Mouse (Mus musculus) urinary bladder, adult 18-20 months (tissue): ENCODE results near the gene Adgrg6.

Experiments
- DNase-seq, 2 experiments: peaks; one replicate each; pipeline ENCODE4 v3.0.0; 2022; ENCODE audit warnings: low spot score in 2 of 2, mixed read lengths in 2 of 2

The Adgrg6 gene

DNA sequence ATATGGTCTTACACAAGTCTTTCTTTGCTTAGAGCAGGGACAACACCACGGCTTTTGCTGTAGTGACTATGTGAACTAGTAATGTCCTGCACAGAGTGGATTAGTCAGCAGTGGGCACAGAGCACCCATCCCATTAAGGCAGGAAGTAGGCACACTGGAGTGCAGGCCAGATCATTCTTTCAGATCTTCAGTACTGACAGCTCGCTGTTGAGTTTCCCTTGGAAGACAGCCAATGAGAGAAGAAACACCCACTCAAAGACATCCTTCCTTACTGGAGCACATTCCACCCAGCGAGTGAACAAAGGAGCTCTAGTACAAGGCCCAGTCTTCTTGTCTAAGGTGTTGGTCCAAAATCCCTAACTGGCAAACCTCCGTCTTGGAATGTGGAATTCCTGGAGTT is 53.6 kb downstream of the Adgrg6 start:
- DNase-seq: no peak

DNA sequence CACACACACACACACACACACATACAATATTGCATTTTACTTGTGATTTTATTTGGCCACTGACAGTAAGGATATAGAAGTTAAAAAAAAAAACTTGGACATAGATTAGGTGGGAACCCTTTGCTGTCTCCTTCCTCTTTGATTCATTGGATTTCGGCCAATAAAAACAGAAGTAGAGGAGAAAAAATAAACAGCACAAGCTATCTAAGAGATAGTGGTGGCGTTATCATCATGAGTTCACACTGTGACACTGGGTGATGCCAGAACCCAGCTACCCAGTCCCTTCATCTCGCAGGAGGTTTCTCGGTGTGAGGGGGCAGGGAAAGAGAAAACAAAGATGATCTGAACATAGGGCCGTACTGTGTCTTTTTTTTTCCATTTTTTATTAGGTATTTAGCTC is 62.2 kb downstream of the Adgrg6 start:
- DNase-seq: no peak

DNA sequence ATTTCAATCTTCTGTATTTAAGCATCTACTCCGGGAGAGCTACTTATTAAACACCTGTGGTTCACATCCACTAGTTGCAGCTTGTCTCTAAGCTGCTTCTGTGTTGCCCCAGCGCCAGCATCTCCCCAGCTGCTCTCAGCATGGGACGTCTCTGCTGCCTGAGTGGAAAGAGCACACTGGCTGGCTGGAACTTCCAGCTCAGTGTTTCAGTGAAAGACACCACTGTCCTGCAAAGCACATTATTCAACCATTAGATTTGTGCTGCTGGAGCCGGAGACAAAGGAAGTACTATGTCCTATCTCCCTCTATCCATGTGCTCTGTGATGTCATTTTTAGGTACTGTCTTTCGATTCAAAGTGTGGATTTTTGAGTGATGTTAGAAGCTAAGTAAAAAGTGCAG is 63.0 kb downstream of the Adgrg6 start:
- no peak for DNase-seq

DNA sequence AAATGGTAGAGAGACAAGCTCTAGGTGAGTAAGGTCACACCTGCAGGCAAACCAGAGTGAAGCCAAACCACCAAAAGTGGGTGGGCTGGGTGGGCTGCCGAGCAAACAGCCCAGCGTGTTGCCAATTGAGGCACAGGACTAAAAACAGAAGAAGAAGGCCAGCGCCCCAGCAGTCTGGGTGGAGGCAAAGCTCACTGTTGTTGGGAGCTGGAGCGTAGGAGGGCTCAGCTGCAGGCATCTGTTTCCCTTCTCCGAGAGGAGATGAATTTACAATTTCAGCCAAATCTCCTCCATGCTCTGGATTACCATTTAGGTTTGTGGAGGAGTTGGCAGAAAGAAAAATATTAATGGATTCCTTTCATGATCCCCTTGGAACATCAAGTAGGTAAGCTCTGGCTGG is 64.5 kb downstream of the Adgrg6 start:
- DNase-seq: no peak

DNA sequence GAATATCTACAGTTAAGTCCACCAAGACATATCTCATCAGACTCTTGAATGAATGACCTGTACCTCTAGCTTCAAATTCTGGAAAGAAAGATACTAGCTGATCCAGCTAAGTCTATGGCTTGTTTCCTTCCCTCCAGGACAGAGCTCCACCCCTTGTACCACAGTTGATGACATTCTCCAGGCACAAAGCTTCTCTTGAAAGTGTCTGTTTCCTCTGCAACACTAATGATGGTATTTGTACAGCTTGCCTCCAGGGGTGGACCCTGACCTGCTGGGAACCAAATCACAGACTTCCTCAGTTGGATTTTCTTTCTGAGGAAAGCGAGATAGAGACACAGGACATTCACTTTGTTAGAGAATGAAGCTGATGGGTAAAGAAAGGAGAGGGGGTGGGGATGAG is 69.1 kb downstream of the Adgrg6 start:
- DNase-seq: no peak

DNA sequence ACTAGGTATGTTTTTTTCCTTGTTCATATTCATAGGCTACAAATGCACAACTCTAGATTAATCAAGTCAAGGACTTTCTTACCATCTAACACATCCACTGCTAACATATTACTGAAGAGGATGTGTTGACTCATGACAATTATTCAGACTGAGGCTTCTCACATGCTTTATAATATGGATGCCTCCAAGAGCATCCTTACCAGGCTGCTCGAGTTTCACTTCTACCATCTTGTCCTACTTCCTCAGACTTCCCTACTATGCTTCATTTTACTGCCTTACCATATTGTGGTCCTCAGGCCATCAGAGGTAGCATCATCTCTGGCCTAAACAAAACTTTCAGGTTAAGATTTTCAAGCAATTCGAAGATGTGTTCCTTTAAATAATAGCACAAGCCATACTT is 69.8 kb downstream of the Adgrg6 start:
- no peak for DNase-seq

DNA sequence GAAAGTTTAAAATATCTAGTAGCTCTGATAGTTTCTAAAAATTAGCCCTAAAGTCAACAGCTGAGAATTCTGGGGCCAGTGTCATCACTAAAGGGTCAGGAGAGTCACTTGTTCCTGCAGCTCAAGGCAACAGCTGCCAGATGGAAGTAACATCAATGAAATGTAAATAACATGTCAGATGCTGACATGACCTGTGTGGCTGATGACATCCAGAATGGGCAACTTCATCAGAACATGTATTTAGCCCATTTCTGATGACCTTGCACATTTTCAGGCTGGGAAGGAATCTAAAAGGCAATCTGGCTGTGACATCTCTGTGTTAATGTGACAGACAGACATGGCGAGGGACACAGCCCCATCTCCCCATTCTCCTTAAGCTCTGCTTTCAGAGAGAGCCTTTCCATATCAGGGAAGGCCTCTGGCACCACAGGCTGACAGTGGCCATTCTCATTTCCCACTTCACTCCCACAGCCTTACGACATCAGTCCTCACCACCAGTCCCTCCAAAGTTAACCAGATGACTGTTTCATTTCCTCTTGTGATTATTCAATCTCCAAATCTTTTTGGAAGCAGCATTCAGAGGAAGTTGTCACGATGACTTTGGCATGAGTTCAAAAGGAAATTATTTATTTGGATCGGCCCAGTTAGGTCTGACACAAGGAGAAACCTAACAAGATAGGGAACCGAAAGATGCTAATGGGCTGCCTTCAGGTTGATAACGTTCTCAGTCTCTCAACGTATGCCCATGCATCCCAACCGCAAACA is 70.7 kb downstream of the Adgrg6 start:
- DNase-seq: no peak

DNA sequence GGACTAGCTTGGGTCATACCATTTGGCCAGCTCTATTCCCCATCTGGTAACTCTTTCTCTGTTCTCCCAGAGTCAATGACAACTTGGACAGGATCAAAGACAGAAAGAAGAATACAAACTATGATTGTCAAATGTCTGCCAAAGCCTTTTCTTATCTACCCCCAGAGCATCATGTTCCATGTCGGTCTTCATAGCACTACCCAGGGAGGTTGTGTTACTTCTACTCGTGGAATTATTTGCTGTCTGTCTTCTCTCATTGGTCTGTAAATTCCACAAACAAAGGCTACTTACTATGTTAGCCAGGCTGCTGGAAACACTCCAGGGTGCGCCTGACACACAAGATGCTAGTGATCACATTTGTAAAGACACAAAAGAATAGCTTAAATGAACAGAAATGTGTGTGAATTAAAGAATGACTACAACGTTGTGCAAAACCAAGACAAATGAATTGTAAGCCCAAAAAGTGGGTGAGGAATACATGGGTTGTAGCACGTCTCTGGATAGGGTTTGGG is 74.4 kb downstream of the Adgrg6 start:
- DNase-seq: no peak

DNA sequence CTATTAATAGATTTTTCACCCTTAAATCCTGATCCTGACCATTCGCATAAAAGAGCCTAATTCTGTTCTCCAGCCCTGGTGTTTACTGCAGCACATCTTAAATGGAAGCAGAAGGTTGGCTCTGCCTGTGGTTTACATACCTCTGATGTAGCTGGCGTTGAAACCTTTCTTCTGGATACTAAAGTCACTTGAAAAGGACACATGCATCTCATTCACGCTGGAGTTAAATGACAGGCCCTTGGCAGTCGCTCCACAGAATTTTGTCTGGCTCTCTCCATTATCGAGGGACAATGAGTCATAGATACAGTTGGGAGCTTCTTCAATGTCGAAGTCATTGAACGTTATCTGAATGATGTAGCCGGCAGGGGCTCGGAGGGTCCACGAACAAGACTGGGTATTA is 76.8 kb downstream of the Adgrg6 start:
- no peak for DNase-seq

DNA sequence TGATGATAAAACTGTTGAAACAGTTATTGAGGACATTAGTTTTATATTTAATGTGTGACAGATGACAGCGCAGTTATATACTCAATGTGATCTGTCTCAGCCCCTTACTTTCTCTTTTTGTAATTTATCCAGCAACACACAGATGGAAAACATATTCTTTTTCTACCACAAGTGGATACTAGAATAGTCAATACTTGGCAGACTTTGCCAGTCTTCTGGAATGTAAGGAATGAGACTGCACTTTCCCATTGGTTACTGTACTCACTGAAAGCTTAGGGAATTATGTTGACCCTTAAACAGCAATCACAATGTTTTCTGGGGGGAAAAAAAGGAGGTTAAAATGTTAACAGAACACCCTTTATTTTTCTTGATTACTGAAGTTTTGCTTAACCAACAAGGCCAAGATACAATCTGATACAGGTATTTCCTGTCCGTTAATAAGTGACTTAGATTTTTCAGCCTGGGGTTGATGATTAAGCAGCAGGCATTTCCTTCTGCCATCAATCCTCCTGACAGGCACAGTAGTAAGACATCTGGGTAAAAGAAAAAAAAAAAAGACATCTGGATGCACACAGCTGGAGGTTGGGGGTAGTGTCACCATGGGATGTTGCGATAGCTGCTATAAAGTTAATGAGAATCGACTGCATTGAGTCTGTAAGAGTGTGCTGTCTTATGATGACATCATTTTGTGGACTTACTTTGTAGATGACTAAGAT is 81.5 kb downstream of the Adgrg6 start:
- DNase-seq: no peak

DNA sequence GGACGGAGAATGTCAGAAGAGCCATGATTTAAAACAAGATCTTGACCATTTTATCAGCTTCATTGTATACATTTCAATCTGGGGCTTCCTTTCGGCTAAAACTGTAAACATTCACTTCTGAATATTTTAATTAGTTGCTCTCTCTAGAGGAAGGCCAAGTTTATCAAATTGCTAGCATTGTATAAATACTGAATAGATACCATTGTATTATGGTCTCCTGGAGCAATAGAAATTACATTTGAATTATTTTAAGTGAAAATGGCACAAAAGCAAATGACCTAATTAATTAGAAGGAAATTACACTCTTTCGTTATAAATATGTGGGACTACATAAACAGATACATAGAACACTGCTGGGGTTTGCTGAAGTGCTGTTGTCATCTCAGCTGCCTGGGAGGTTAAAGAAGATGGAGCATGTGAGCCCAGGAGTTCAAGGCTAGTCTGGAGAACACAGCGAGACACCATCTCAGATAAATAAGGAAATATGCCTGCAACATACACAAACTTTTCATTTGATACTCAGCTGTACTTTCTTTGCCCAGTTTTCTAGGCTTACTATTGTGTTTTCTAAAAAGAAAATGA is 84.4 kb downstream of the Adgrg6 start:
- no peak for DNase-seq

DNA sequence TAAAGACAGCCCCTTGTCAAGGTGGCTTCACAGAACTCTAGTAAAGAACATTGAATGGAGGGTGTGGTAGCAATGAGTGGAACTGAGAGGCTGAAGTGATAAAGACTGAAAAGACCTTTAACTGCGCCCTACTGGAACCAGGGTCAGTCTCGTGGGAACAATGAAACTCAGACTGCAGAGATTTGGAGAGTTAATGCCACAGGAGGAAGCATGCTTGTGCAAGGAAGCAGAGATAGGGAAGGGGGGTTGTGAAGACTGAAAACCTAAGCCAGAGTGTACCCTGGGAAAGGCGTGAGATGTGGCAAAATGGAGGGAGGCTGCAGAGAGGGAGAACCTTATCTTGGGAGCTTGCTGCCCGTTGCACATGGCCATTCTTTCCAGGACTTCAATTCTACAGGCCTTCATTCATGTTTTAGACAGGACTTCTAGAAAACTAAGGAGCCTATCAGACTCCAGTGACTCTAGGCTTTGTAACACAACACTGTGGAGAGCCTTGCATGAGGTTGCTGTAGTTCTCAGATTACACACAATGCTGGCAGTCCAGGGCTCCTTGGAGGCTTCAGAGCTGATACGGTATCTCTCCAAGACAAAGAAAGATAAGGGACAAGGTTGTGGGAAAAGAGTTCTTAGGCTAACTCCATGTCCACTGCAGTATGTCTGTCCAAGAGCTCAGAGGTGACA is 85.1 kb downstream of the Adgrg6 start:
- no peak for DNase-seq

DNA sequence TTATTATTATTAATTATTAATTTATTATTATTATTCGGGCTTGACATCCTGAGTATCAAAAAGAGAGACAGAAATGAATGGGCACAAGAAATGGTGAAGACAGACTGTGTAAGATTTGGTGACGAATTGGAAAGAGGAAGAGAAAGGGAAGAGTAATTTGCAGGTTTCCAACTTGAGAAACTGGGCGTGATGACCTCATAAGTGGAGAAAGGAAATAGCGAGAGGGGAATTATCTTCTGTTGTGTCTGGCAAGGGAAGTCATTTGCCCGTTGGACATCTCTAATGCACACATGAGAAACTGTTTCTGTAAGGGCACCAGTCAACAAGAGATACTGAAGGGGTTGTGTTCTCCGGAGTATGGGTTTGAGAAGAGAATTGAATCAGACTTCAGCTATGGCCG is 85.6 kb downstream of the Adgrg6 start:
- no peak for DNase-seq

DNA sequence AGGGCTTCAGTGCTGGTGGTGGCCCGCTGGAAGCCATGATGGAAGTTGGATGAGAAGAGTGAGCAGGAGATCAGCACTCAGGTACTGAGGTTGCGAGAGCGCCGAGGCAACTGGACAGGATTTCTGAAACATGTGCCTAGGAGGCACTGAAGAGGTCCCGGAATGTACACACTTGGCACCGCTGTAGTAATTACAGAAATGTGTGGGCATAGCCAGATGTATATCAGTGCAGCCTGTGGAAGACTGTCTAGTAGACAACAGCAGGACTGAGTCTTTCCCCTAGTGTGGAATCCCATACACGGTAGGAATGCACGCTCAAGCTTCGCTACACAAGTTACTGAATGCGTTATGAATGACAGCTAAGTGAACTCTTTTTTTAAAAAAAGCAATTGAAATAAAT is 86.1 kb downstream of the Adgrg6 start:
- DNase-seq: no peak

DNA sequence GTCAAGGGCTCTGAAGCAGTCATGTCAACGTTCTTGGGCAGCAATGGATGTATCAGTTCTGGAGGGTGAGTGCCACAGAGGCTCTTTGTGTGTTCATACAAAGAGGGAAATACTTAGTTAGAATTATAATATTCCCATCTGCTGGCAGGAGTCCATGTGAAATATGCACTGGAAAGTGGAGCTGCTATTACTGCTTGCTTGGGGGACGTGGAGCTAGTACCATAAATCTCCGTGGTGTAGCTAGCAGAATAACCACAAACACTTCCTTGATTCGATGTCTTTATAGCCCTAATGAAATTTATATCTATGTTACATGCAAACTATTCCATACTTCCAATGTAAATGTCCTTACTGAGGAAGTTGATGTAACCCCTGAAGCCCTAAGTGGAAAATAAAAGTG is 91.0 kb downstream of the Adgrg6 start:
- DNase-seq: no peak

DNA sequence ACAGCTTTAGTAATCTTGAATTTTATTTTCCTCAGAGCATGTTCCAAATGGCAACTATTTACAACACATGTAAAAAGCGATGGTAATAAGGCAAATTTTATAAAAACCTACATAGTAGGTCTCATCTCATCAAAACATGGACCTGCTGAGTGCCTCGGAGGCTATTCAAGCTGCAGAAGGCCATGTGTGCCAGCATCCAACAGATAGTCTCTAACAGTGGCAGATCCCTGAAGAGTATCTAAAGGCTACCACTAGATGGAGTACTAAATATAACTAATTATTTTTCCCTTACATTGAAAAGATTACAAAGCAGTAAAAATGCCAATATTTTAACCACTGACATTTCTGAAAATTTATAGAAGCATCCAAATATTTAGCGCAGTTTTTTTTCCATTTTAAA is 93.6 kb downstream of the Adgrg6 start:
- DNase-seq: no peak

DNA sequence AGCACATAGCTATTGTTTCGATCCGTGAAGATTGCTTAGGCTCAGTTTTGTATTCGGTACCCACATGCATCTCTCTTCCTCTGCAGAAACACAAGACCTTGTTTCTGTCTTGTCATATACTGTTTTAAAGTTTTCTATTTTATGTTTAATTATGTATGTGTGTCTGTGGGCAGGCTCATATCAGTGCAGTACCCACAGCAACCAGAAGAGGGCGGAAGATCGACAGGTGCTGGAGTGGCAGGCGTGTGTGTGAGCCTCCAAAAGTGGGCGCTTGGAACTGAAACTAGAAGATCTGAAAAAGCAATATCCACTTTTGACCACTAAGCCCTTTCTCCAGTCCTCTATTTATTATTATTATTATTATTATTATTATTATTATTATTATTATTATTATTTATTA is 95.4 kb downstream of the Adgrg6 start:
- no peak for DNase-seq

DNA sequence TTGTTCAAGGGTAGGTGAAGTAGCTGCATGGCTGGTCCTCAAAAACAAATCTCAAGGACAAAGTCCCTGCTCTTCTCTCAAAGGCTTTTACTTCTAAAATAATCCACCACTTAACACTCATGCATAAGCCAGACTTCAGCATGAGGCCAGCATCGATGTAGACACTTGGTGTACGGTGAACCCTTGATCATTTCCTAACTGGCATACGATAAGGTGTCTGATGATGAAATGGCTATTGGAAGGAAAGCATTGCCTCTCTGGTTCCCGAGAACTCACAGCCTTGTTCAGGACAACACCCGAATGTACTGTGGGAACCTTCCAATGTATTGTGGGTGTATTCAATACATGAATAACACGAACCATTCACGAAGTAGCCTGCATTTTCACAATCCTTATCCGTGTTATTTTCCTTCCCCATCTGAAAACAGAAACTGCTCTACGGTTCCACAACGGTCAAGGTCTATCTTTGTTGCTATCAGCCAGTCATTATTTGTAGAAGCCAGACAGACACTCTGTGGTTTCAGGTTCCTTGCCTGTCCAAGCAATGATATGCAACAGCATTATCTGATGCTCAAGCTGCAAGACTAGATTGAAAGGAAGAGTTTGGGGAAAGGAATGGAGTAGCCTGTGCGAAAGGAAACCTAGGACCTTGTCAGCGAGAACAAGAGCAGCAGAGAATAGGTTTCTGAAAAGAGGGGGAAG is 99.7 kb downstream of the Adgrg6 start:
- DNase-seq: no peak

DNA sequence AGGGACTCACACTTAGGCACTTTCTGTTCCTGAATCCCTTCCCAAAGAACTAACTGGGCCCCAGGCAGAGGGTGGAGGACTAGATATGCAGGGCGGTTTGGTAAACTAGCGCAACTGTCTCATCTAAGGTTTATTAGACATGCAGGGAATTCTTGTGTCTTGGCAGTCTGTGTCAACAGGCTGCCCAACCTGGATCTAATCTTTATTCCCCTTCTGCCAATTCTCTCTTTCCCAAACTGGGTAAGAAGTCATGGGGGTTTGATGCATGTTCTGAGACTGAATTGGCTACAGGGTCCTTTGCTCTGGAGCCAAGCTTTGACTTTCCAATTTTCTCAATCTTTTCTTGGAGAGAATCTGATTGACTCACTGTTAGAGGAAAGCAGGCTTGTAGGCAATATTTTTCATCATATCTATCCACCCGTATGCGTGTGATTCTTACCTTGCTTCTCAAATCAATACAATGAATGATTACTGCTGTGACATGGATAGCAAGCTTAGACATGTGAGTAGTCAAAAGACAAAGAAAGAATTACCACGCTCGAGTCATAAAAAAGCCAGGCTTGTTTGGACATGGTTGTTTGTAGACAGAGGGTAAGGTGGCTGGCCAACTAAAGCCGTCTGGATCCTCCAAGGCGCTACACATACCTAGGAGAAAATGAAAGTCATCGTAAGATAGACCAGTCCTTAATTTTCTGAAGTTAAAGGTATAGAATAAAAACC is 104.4 kb downstream of the Adgrg6 start:
- peak in 1 of 2 experiments; percentile 21 for DNase-seq

DNA sequence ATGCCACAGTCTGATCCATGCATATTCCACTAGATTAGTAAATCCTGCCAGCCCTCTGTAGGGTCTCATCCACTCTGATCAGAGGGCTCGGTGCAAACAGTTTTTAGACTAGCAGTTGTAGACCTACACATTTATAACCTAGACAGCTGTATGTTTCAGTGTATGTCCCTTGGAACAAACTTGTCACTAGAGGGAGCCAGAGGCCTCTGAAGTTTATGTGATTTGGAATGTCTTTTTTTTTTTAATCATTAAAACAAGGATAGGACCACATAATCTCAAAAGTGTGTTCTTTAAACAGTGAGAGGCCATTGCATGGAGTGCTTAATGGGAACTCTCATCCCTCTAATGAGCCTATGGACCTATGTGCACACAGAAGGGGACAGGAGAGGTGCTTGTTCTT is 141.4 kb downstream of the Adgrg6 start:
- no peak for DNase-seq

DNA sequence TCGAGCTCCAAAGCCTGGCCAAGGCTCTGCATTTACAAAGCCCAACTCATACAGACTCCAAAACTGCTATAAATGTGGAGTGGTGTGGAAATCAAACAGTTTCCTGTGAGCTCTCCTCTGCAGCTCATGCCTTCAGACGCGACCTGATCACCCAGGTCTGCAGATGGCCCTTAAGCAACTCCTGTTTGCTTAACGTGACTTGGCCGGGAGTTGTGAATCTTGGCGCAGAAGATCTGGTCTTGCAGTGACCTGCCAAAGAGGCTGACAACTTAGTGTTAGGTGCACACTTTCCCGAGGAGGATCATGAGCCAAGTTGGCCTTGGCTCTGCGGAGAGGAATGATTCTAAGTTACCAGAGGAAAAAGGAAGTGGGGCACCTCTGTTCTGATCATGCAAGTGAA is 143.7 kb downstream of the Adgrg6 start:
- no peak for DNase-seq
